ENCODE assay signal across 8 mouse cellular contexts in genomic region chr11:75926431-75927312, GRCm38 (mm10). TPM values are rescaled to one million over a fixed set of nuclear protein-coding genes. Genes with fewer than 3 reads are reported as not detected.
DNase-seq lines count a peak whose midpoint lies in the region; ATAC-seq lines count a peak whose summit lies in the region.

No protein-coding gene starts in this region.

- ATAC-seq in erythroblast, adult 5-6 weeks (replicated peaks; ENCODE audit: low FRiP score, poor library complexity, severe bottlenecking), result peak; percentile 81

- H3K4me3 ChIP-seq in megakaryocyte, embryonic 14.5 days (replicated peaks), result peak overlapping the region; percentile 62

- H3K36me3 ChIP-seq in megakaryocyte, embryonic 14.5 days (replicated peaks; ENCODE audit: low read length), result no peaks in the 10 kb centered on the region

- DNase-seq in ovary, adult 18-20 months (ENCODE audit: low spot score), result peak; percentile 54
- DNase-seq in ovary, postnatal 10 days (ENCODE audit: low spot score), result no peak
- DNase-seq in layer of hippocampus, adult 9-11 months, result peak; percentile 66
- peak; percentile 58 for DNase-seq in thymus, postnatal 14 days
- DNase-seq in B cell, adult 2 months, result no peak
- no peak for DNase-seq in right cerebral cortex, postnatal 36 days (ENCODE audit: low spot score in 2 of 2)

- H3K9me3 ChIP-seq in megakaryocyte, embryonic 14.5 days, result no peaks in the 10 kb centered on the region

- peaks cover 76% of the 10 kb centered on the region for H3K27me3 ChIP-seq in megakaryocyte, embryonic 14.5 days (replicated peaks)

- H3K4me1 ChIP-seq in megakaryocyte, embryonic 14.5 days, result peaks cover 34% of the 10 kb centered on the region

RNA-seq across cellular contexts. Expression of gene Rph3al, which starts 11.6 kb away (rescaled TPM):
- total RNA-seq in erythroblast, adult 5-6 weeks (2015; ENCODE audit: low replicate concordance), result 5.6 and 11.1 TPM in 2 replicates
- total RNA-seq in erythroblast, adult 5-6 weeks (2017; ENCODE audit: low replicate concordance), result 7.5 and 10.3 TPM in 2 replicates
- polyA plus RNA-seq in megakaryocyte, embryonic 14.5 days (2012; ENCODE audit: insufficient read depth, low replicate concordance), result 0.25 TPM in 1 of 2 replicates, not detected in the other

Comparison
In these comparisons a context has a peak if more than half of its experiments do, and no peak if none do; other contexts are left out.
1. DNase-seq: peak in ovary, adult 18-20 months (single experiment), layer of hippocampus, adult 9-11 months (single experiment) and thymus, postnatal 14 days (single experiment); none in ovary, postnatal 10 days (single experiment), B cell, adult 2 months (0 of 2) and right cerebral cortex, postnatal 36 days (0 of 2).